Mouse (Mus musculus) thymus, adult 2 months (tissue): ENCODE measurements around the gene Mad1l1.

Source experiments
- CTCF ChIP-seq: fragments of 200-500 bp; IDR thresholded peaks from 2 replicates; pipeline ENCODE4 v1.5.1; 2012; ENCODE audit warnings: mild to moderate bottlenecking, control low read depth, low read length, moderate library complexity, borderline replicate concordance; ENCODE audit not compliant: control insufficient read depth, poor library complexity, insufficient read depth; ENCODE audit errors: extremely low read depth
- POLR2A ChIP-seq: fragments of 200-500 bp; IDR thresholded peaks from 2 replicates; pipeline ENCODE4 v1.6.1; 2012; ENCODE audit warnings: mild to moderate bottlenecking, low read length, control low read depth, moderate library complexity; ENCODE audit not compliant: control insufficient read depth, poor library complexity, insufficient read depth; ENCODE audit errors: extremely low read depth

DNA sequence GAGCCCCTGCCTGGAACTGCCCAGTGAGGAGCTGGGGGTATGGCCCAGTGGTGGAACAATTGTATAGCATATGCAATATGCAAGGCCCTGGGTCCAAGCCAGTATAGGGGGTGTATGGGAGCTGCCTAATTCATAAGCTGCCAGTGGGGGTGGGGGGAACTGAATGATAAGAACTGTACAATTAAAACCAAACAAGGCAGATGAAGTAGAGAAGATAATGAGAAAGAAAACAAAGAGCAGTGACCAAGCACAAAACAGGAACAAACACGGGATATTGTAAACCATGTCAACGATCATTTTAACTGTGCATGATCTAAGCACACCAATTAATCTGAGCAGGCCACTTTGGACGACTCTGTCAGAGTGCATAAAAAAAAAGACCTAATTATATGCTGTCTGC, 167.2 kb downstream of the Mad1l1 start:
- TF ChIP-seq CTCF (no peak), POLR2A (no peak)
